Mouse (Mus musculus) CH12.LX (cell line): ENCODE data around the gene Cacna1s. TPM values are rescaled to one million over a fixed set of nuclear protein-coding genes. Genes with fewer than 3 reads are reported as not detected.

Experiments
- DNase-seq: peaks from one replicate; pipeline ENCODE4 v3.0.0-alpha.2; 2013; ENCODE audit errors: extremely low read depth
- H3K27ac ChIP-seq: 2 replicates; pipeline ENCODE4 v1.5.1; 2012; ENCODE audit warnings: low read depth, mild to moderate bottlenecking, control low read depth, moderate library complexity; ENCODE audit not compliant: insufficient read depth
- H3K27me3 ChIP-seq: replicated peaks from 2 replicates; pipeline ENCODE3; 2012; ENCODE audit warnings: inconsistent platforms
- H3K36me3 ChIP-seq, 2 experiments: replicated peaks in 1 of 2; 2 replicates each; pipeline versions ENCODE3 to v1.6.1; 2012; ENCODE audit warnings: inconsistent platforms in 1 of 2, low read length in 1 of 2, mild to moderate bottlenecking in 1 of 2, mixed read lengths in 1 of 2, moderate library complexity in 1 of 2; ENCODE audit not compliant: control insufficient read depth in 1 of 2, insufficient read depth in 1 of 2
- H3K4me1 ChIP-seq, 2 experiments: 2 replicates each; pipeline ENCODE4 v1.6.1; 2012; ENCODE audit warnings: inconsistent platforms in 1 of 2, moderate library complexity in 1 of 2; ENCODE audit not compliant: insufficient read depth in 2 of 2, control insufficient read depth in 1 of 2
- H3K4me2 ChIP-seq: 2 replicates; pipeline ENCODE4 v1.6.1; 2012; ENCODE audit warnings: low read depth, mild to moderate bottlenecking, control low read depth; ENCODE audit not compliant: poor library complexity, insufficient read depth, severe bottlenecking
- H3K4me3 ChIP-seq, 3 experiments: fragments of 150-350 bp in 1 of 3; sonication (generic) in 1 of 3; replicated peaks in 1 of 3; 2 replicates each; pipeline versions ENCODE3 to v1.5.1; 2011 to 2012; ENCODE audit warnings: low read depth in 2 of 3, low read length in 2 of 3, mild to moderate bottlenecking in 2 of 3, moderate library complexity in 2 of 3, control low read depth in 1 of 3, improper control_type of control experiment in 1 of 3, inconsistent platforms in 1 of 3, mixed read lengths in 1 of 3; ENCODE audit not compliant: poor library complexity in 1 of 3
- H3K79me2 ChIP-seq: replicated peaks from 2 replicates; pipeline ENCODE4 v1.6.1; 2012; ENCODE audit warnings: mild to moderate bottlenecking, moderate library complexity; ENCODE audit not compliant: control insufficient read depth, poor library complexity, insufficient read depth, severe bottlenecking; ENCODE audit errors: extremely low read depth
- H3K9ac ChIP-seq: 2 replicates; pipeline ENCODE4 v1.6.1; 2012; ENCODE audit warnings: low read depth, mild to moderate bottlenecking, control low read depth, moderate library complexity; ENCODE audit not compliant: insufficient read depth
- H3K9me3 ChIP-seq: replicated peaks from 2 replicates; pipeline ENCODE3; 2012; ENCODE audit warnings: low read length, inconsistent platforms, mixed read lengths
- BHLHE40 ChIP-seq: IDR thresholded peaks from 2 replicates; pipeline ENCODE4 v1.6.1; 2011; ENCODE audit warnings: mild to moderate bottlenecking, low read depth, low read length, improper control_type of control experiment
- CHD2 ChIP-seq: IDR thresholded peaks from 2 replicates; pipeline ENCODE4 v1.6.1; 2011; ENCODE audit warnings: low read length, improper control_type of control experiment
- CTCF ChIP-seq, 2 experiments: IDR thresholded peaks in 1 of 2; conservative IDR thresholded peaks in 1 of 2; 2 replicates each; pipeline ENCODE4 v1.5.1; 2011 to 2012; ENCODE audit warnings: low read depth in 2 of 2, low read length in 2 of 2, improper control_type of control experiment in 1 of 2, inconsistent platforms in 1 of 2, mild to moderate bottlenecking in 1 of 2, moderate library complexity in 1 of 2
- E2F4 ChIP-seq: IDR thresholded peaks from 2 replicates; pipeline ENCODE4 v1.6.1; 2011; ENCODE audit warnings: low read depth, low read length, improper control_type of control experiment; ENCODE audit not compliant: insufficient replicate concordance
- EP300 ChIP-seq: IDR thresholded peaks from 2 replicates; pipeline ENCODE4 v1.6.1; 2011; ENCODE audit warnings: low read length, improper control_type of control experiment
- ETS1 ChIP-seq: conservative IDR thresholded peaks from 2 replicates; pipeline ENCODE4 v1.6.1; 2012; ENCODE audit warnings: low read depth, mild to moderate bottlenecking, inconsistent platforms, low read length, improper control_type of control experiment, moderate library complexity
- GABPA ChIP-seq: IDR thresholded peaks from 2 replicates; pipeline ENCODE4 v1.6.1; 2012; ENCODE audit warnings: low read depth, low read length, improper control_type of control experiment, inconsistent platforms; ENCODE audit not compliant: insufficient replicate concordance
- IRF4 ChIP-seq: IDR thresholded peaks from 2 replicates; pipeline ENCODE4 v1.6.1; 2014; ENCODE audit warnings: low read depth, mild to moderate bottlenecking, inconsistent platforms, low read length, improper control_type of control experiment
- JUND ChIP-seq: conservative IDR thresholded peaks from 2 replicates; pipeline ENCODE4 v1.6.1; 2011; ENCODE audit warnings: low read depth, low read length, improper control_type of control experiment
- MAFK ChIP-seq: IDR thresholded peaks from 2 replicates; pipeline ENCODE4 v1.6.1; 2011; ENCODE audit warnings: low read length, improper control_type of control experiment; ENCODE audit not compliant: insufficient replicate concordance
- MAZ ChIP-seq: IDR thresholded peaks from 2 replicates; pipeline ENCODE4 v1.6.1; 2012; ENCODE audit warnings: low read depth, mild to moderate bottlenecking, inconsistent platforms, low read length, improper control_type of control experiment, moderate library complexity
- MXI1 ChIP-seq: IDR thresholded peaks from 2 replicates; pipeline ENCODE4 v1.6.1; 2011; ENCODE audit warnings: mild to moderate bottlenecking, low read depth, low read length, improper control_type of control experiment
- MYC ChIP-seq: IDR thresholded peaks from 2 replicates; pipeline ENCODE4 v1.6.1; 2011; ENCODE audit warnings: low read depth, mild to moderate bottlenecking, improper control_type of control experiment, low read length
- NELFE ChIP-seq: IDR thresholded peaks from 2 replicates; pipeline ENCODE4 v1.6.1; 2011; ENCODE audit warnings: low read depth, low read length, improper control_type of control experiment
- NRF1 ChIP-seq: IDR thresholded peaks from 2 replicates; pipeline ENCODE4 v1.6.1; 2014; ENCODE audit warnings: low read depth, mild to moderate bottlenecking, inconsistent platforms, low read length, improper control_type of control experiment, moderate library complexity
- PAX5 ChIP-seq: IDR thresholded peaks from 2 replicates; pipeline ENCODE4 v1.6.1; 2012; ENCODE audit warnings: low read length, inconsistent platforms, mixed read lengths
- POLR2AphosphoS2 ChIP-seq: IDR thresholded peaks from 2 replicates; pipeline ENCODE4 v1.6.1; 2011; ENCODE audit warnings: low read depth, low read length, improper control_type of control experiment
- SMC3 ChIP-seq: IDR thresholded peaks from 2 replicates; pipeline ENCODE4 v1.6.1; 2011; ENCODE audit warnings: low read depth, low read length, improper control_type of control experiment
- TCF12 ChIP-seq: IDR thresholded peaks from 2 replicates; pipeline ENCODE4 v1.6.1; 2014; ENCODE audit warnings: low read depth, mild to moderate bottlenecking, inconsistent platforms, low read length, improper control_type of control experiment
- UBTF ChIP-seq: IDR thresholded peaks from 2 replicates; pipeline ENCODE4 v1.6.1; 2012; ENCODE audit warnings: low read depth, mild to moderate bottlenecking, inconsistent platforms, low read length, improper control_type of control experiment, moderate library complexity
- USF2 ChIP-seq: conservative IDR thresholded peaks from 2 replicates; pipeline ENCODE4 v1.6.1; 2011; ENCODE audit warnings: low read depth, low read length, improper control_type of control experiment
- ZKSCAN1 ChIP-seq: IDR thresholded peaks from 2 replicates; pipeline ENCODE4 v1.6.1; 2012; ENCODE audit warnings: low read depth, inconsistent platforms, low read length, improper control_type of control experiment, borderline replicate concordance
- ZNF384 ChIP-seq: IDR thresholded peaks from 2 replicates; pipeline ENCODE4 v1.6.1; 2012; ENCODE audit warnings: low read depth, low read length, improper control_type of control experiment, inconsistent platforms
- dilution Hi-C: fragments of 300-500 bp; cut with MboI; formaldehyde crosslinking; loops from 2 replicates; pipeline ENCODE4 v1.14.3; 2020; ENCODE audit warnings: low sequenced_read_pairs; ENCODE audit not compliant: extremely low pct_unique_long_range_greater_than_20kb, extremely low pct_ligation_motif_present
- in situ Hi-C: fragments of 300-500 bp; cut with MboI; formaldehyde crosslinking; loops from 3 replicates; pipeline ENCODE4 v1.14.3; 2019; ENCODE audit warnings: low sequenced_read_pairs, low pct_ligation_motif_present, low pct_unique_long_range_greater_than_20kb, mixed read lengths
- polyA plus RNA-seq: library from polyadenylated mRNA; unstranded; fragments of >175 nt; gene quantifications from 2 replicates; pipeline ENCODE4 v1.2.1, GENCODE M21; 2012; ENCODE audit warnings: low read depth; ENCODE audit not compliant: insufficient read length
- total RNA-seq, 2 experiments: library from RNA; depleted of rRNA; stranded (reverse); fragments of 300-350 nt in 1 of 2; fragments of >200 nt in 1 of 2; gene quantifications; 2 replicates each; pipeline ENCODE4 v1.2.3; 2012 to 2014

The Cacna1s gene
- total and polyA plus RNA-seq, 3 experiments, result 33.9 to 90.0 (median 61.7) TPM

- in situ Hi-C loops (no loop called here), dilution Hi-C loops (no loop called here)
- no peak overlapping the region for H3K27ac ChIP-seq
- no peak overlapping the region for H3K9ac ChIP-seq
- no peaks in the 10 kb centered on the region for H3K79me2 ChIP-seq
- no peaks in the 10 kb centered on the region for H3K36me3 ChIP-seq
- H3K4me2 ChIP-seq, result no peak overlapping the region
- TF ChIP-seq NRF1 (no peak), EP300 (no peak), IRF4 (no peak), NELFE (no peak), POLR2AphosphoS2 (no peak), GABPA (no peak), TCF12 (no peak), MYC (no peak), ZNF384 (no peak), PAX5 (no peak), UBTF (no peak), CHD2 (no peak), JUND (no peak), ZKSCAN1 (no peak)
- H3K4me1 ChIP-seq, result no peaks in the 10 kb centered on the region
- H3K4me3 ChIP-seq, result no peak overlapping the region
- H3K27me3 ChIP-seq, result peaks cover 77% of the 10 kb centered on the region
- no peaks in the 10 kb centered on the region for H3K9me3 ChIP-seq
- no peak for DNase-seq
Observed at GRCm38 (mm10) chr1:136093726-136094125, 41.2 kb downstream of the Cacna1s start.

GRCm38 (mm10) chr1:136094807-136095206 lies 42.3 kb downstream of the Cacna1s start:
- no peak overlapping the region for H3K4me3 ChIP-seq
- TF ChIP-seq E2F4, result no peak
- TF ChIP-seq, all 38 proteins: peak for 0
- in situ Hi-C loops (no loop called here), dilution Hi-C loops (no loop called here)
- H3K36me3 ChIP-seq, result no peaks in the 10 kb centered on the region
- H3K4me2 ChIP-seq, result no peak overlapping the region
- H3K9ac ChIP-seq, result no peak overlapping the region
- H3K4me1 ChIP-seq, result no peaks in the 10 kb centered on the region
- no peak for DNase-seq
- no peaks in the 10 kb centered on the region for H3K79me2 ChIP-seq
- H3K9me3 ChIP-seq, result peaks cover 1% of the 10 kb centered on the region
- H3K27ac ChIP-seq, result no peak overlapping the region
- H3K27me3 ChIP-seq, result peaks cover 72% of the 10 kb centered on the region

- no peak for DNase-seq
- Histone ChIP-seq H3K27me3 (peaks cover 59% of the 10 kb centered on the region), H3K4me2 (no peak overlapping the region), H3K79me2 (no peaks in the 10 kb centered on the region), H3K36me3 (no peaks in the 10 kb centered on the region), H3K4me3 (no peak overlapping the region), H3K9me3 (peaks cover 4% of the 10 kb centered on the region), H3K9ac (no peak overlapping the region), H3K27ac (no peak overlapping the region), H3K4me1 (no peaks in the 10 kb centered on the region)
- in situ Hi-C loops, result no loop called here
- dilution Hi-C loops, result no loop called here
- TF ChIP-seq MAFK (no peak), GABPA (no peak), EP300 (no peak), CTCF (conservative IDR thresholded peaks at IDR 0.05 in 1 of 2, IDR thresholded peaks at IDR 0.05 in 1 of 2; ENCODE audit: low read depth in 2 of 2, low read length in 2 of 2) (no peak), UBTF (no peak), PAX5 (no peak), MXI1 (no peak), SMC3 (no peak), NELFE (no peak), JUND (no peak), BHLHE40 (no peak), NRF1 (no peak), ETS1 (no peak), MAZ (no peak), USF2 (no peak)
Observed at GRCm38 (mm10) chr1:136102094-136102493, 49.5 kb downstream of the Cacna1s start.
